Mouse (Mus musculus): Measurements from ENCODE around the gene Tcf20.

DNA sequence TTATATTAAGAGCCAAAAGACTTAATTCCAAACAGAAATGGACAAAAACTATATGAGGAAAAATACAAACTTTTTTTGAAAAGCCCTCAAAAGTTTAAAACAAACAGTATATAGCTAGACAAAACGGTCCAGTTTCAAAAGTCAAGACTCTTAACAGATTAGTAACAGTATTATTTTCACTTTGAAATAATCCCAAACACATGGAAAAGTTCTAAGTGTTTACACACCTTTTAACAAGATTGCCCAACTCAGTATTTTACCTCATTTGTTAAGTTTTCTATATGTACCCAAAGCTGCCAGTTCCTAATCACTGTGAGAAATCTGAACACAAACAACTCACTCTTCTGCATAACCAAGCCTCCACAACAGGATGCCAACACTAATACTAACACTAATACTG, 124.0 kb downstream of the Tcf20 start:
- no peak for TF ChIP-seq CTCF (IDR thresholded peaks at IDR 0.05; ENCODE audit: low read depth)
- TF ChIP-seq EP300 (IDR thresholded peaks at IDR 0.05; ENCODE audit: low read depth) = no peak

All from liver, embryonic 14.5 days (tissue).